Mouse (Mus musculus): ENCODE data around the gene Arhgef7. TPM values are rescaled to one million over a fixed set of nuclear protein-coding genes. Genes with fewer than 3 reads are reported as not detected.

The Arhgef7 gene
- polyA plus RNA-seq, 1 experiment from 2014 or later, result 46.4 TPM

DNA sequence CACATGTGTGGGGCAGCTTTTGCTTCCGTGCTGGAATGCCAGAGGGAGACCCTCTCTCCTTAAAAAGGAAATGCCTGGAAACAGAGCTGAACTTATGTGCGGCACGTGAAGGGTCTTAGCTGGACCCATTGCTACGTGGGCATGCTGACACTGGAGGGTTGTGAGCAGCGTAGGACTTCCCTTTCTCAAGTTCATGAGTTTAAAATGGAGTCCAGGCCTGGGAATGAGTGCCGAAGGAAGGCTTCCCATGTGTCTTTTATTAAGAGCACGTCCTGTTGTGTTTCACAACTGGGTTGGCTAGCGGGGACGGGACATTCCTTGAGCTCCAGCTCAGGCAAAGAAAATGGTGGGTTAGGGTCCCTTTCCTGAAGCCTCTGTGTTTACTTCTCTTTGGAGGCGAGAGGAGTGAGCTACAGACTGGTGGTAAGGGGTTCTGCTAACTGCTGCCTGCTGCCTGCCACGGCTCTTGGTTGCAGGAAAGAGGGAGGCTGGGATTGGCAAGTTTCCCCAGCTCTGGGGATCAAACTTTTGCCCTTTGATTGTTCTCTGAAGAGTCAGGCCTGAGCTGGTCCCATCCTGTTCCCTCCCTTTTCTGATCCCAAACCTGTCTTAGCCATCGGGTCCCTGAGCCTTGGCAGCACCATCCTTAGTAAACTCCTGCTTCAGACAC, 2.9 kb downstream of the Arhgef7 start:
- Histone ChIP-seq H3K4me2 (no peak overlapping the region; the same call in 1 of the 2 replicates), H3K27ac (ENCODE audit: low read depth, low read length) (no peak overlapping the region), H3K4me3 (ENCODE audit: low read depth, low read length) (no peak overlapping the region), H3K36me3 (ENCODE audit: control insufficient read depth, insufficient read depth, low read length) (no peaks in the 10 kb centered on the region), H3K4me1 (ENCODE audit: control insufficient read depth, insufficient read depth, low read length) (peaks cover 5% of the 10 kb centered on the region), H3K9ac (ENCODE audit: low read depth, low read length) (no peak overlapping the region), H3K9me3 (replicated peaks; ENCODE audit: control insufficient read depth, low read length) (no peaks in the 10 kb centered on the region), H3K27me3 (ENCODE audit: control insufficient read depth, insufficient read depth, low read length) (peaks cover 21% of the 10 kb centered on the region)
- WGBS (ENCODE audit: insufficient replicate concordance), result 60% methylated on average over 12 of the region's 12 CpGs
- ATAC-seq (replicated peaks; ENCODE audit: insufficient number of reproducible peaks, low FRiP score, low TSS enrichment), result no peak

DNA sequence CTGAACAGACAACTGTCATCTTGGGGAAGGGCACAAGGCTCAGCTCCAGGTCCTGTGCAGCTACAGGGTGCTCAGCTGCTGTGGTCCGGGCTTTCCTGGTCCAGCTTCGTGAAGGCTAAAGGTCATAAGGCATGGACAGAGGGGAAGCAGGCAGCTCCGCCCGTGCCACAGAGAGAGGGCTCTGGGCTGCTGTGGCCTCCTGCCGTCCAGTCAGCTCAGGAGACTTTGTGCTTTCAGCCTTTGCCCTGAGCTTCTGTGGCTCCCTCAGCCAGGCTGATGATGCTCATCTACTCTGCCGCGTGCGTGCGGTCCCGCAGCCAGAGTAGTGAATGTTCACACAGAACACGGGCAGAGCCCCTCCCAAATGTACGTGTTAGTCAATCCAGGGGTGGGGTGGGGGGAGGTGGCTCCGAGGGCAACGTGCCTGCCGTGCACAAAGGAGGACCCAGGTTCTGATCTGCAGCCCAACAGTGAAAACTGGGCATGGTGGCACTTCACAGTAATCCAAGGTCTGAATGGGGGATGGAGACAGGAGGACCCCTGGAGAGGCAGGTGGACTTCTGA, 8.2 kb downstream of the Arhgef7 start:
- no peak overlapping the region for H3K4me2 ChIP-seq
- no peaks in the 10 kb centered on the region for H3K27me3 ChIP-seq (ENCODE audit: control insufficient read depth, insufficient read depth, low read length)
- WGBS (ENCODE audit: insufficient replicate concordance), result 77% methylated on average over 15 of the region's 15 CpGs
- H3K9me3 ChIP-seq (replicated peaks; ENCODE audit: control insufficient read depth, low read length), result no peaks in the 10 kb centered on the region
- H3K4me1 ChIP-seq (ENCODE audit: control insufficient read depth, insufficient read depth, low read length), result no peaks in the 10 kb centered on the region
- no peak overlapping the region for H3K9ac ChIP-seq (ENCODE audit: low read depth, low read length)
- no peak; the same call in 1 of the 2 replicates for ATAC-seq (replicated peaks; ENCODE audit: insufficient number of reproducible peaks, low FRiP score, low TSS enrichment)
- no peak overlapping the region for H3K4me3 ChIP-seq (ENCODE audit: low read depth, low read length)
- peaks cover 2% of the 10 kb centered on the region; the same call in 1 of the 2 replicates for H3K36me3 ChIP-seq (ENCODE audit: control insufficient read depth, insufficient read depth, low read length)
- no peak overlapping the region for H3K27ac ChIP-seq (ENCODE audit: low read depth, low read length)

DNA sequence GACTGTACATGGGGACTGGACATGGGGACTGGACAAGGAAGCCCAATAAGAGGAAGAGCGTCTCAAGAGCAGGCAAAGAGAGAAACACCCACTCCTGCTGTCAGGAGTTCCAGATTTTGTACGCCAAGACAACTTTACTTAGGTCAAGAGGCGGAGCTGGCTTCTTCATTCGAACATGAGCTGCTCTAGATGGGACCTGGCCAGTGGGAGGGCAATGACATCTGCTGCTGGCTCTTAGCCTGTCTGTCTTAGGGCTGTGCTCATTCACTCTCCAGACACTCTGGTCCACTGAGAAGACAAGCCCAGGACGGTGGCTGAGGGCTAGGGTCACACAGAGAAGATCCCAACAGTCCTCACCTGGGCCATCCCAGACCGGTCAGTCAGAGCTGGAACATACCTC, 9.6 kb downstream of the Arhgef7 start:
- Histone ChIP-seq H3K9me3 (replicated peaks; ENCODE audit: control insufficient read depth, low read length) (no peaks in the 10 kb centered on the region), H3K36me3 (ENCODE audit: control insufficient read depth, insufficient read depth, low read length) (peaks cover 2% of the 10 kb centered on the region; the same call in 1 of the 2 replicates), H3K27me3 (ENCODE audit: control insufficient read depth, insufficient read depth, low read length) (no peaks in the 10 kb centered on the region), H3K4me3 (ENCODE audit: low read depth, low read length) (no peak overlapping the region), H3K9ac (ENCODE audit: low read depth, low read length) (no peak overlapping the region), H3K27ac (ENCODE audit: low read depth, low read length) (no peak overlapping the region), H3K4me2 (no peak overlapping the region), H3K4me1 (ENCODE audit: control insufficient read depth, insufficient read depth, low read length) (0 out of 2 replicates have a peak, but pooled peaks cover 4% of the 10 kb centered on the region)
- WGBS (ENCODE audit: insufficient replicate concordance), result 90% methylated on average over 6 of the region's 6 CpGs
- no peak for ATAC-seq (replicated peaks; ENCODE audit: insufficient number of reproducible peaks, low FRiP score, low TSS enrichment)

- H3K27me3 ChIP-seq (ENCODE audit: control insufficient read depth, insufficient read depth, low read length), result no peaks in the 10 kb centered on the region
- no peak overlapping the region for H3K4me3 ChIP-seq (ENCODE audit: low read depth, low read length)
- H3K4me1 ChIP-seq (ENCODE audit: control insufficient read depth, insufficient read depth, low read length), result peaks cover 11% of the 10 kb centered on the region
- no peak for ATAC-seq (replicated peaks; ENCODE audit: insufficient number of reproducible peaks, low FRiP score, low TSS enrichment)
- no peak overlapping the region for H3K27ac ChIP-seq (ENCODE audit: low read depth, low read length)
- WGBS (ENCODE audit: insufficient replicate concordance), result 70% methylated on average over 5 of the region's 5 CpGs
- peaks cover 2% of the 10 kb centered on the region; the same call in 1 of the 2 replicates for H3K36me3 ChIP-seq (ENCODE audit: control insufficient read depth, insufficient read depth, low read length)
- no peak overlapping the region for H3K4me2 ChIP-seq
- H3K9ac ChIP-seq (ENCODE audit: low read depth, low read length), result no peak overlapping the region
- no peaks in the 10 kb centered on the region for H3K9me3 ChIP-seq (replicated peaks; ENCODE audit: control insufficient read depth, low read length)
Measured at GRCm38 (mm10) chr8:11739082-11739481, 11.6 kb downstream of the Arhgef7 start.

GRCm38 (mm10) chr8:11740857-11741256, 13.3 kb downstream of the Arhgef7 start:
- peaks cover 2% of the 10 kb centered on the region; the same call in 1 of the 2 replicates for H3K36me3 ChIP-seq (ENCODE audit: control insufficient read depth, insufficient read depth, low read length)
- no peak overlapping the region for H3K4me2 ChIP-seq
- H3K4me1 ChIP-seq (ENCODE audit: control insufficient read depth, insufficient read depth, low read length), result peaks cover 11% of the 10 kb centered on the region
- no peak overlapping the region for H3K4me3 ChIP-seq (ENCODE audit: low read depth, low read length)
- WGBS (ENCODE audit: insufficient replicate concordance), result 80% methylated on average over 2 of the region's 2 CpGs
- H3K27ac ChIP-seq (ENCODE audit: low read depth, low read length), result no peak overlapping the region
- ATAC-seq (replicated peaks; ENCODE audit: insufficient number of reproducible peaks, low FRiP score, low TSS enrichment), result no peak
- H3K27me3 ChIP-seq (ENCODE audit: control insufficient read depth, insufficient read depth, low read length), result no peaks in the 10 kb centered on the region
- H3K9me3 ChIP-seq (replicated peaks; ENCODE audit: control insufficient read depth, low read length), result no peaks in the 10 kb centered on the region
- H3K9ac ChIP-seq (ENCODE audit: low read depth, low read length), result no peak overlapping the region

- Histone ChIP-seq H3K36me3 (ENCODE audit: control insufficient read depth, insufficient read depth, low read length) (peaks cover 2% of the 10 kb centered on the region; the same call in 1 of the 2 replicates), H3K9ac (ENCODE audit: low read depth, low read length) (no peak overlapping the region), H3K9me3 (replicated peaks; ENCODE audit: control insufficient read depth, low read length) (no peaks in the 10 kb centered on the region), H3K4me1 (ENCODE audit: control insufficient read depth, insufficient read depth, low read length) (peaks cover 38% of the 10 kb centered on the region), H3K4me3 (ENCODE audit: low read depth, low read length) (no peak overlapping the region), H3K27ac (ENCODE audit: low read depth, low read length) (no peak overlapping the region), H3K4me2 (no peak overlapping the region), H3K27me3 (ENCODE audit: control insufficient read depth, insufficient read depth, low read length) (no peaks in the 10 kb centered on the region)
- 58% methylated on average over 10 of the region's 10 CpGs for WGBS (ENCODE audit: insufficient replicate concordance)
- ATAC-seq (replicated peaks; ENCODE audit: insufficient number of reproducible peaks, low FRiP score, low TSS enrichment), result no peak
Measured at GRCm38 (mm10) chr8:11743580-11743979, 16.1 kb downstream of the Arhgef7 start.

DNA sequence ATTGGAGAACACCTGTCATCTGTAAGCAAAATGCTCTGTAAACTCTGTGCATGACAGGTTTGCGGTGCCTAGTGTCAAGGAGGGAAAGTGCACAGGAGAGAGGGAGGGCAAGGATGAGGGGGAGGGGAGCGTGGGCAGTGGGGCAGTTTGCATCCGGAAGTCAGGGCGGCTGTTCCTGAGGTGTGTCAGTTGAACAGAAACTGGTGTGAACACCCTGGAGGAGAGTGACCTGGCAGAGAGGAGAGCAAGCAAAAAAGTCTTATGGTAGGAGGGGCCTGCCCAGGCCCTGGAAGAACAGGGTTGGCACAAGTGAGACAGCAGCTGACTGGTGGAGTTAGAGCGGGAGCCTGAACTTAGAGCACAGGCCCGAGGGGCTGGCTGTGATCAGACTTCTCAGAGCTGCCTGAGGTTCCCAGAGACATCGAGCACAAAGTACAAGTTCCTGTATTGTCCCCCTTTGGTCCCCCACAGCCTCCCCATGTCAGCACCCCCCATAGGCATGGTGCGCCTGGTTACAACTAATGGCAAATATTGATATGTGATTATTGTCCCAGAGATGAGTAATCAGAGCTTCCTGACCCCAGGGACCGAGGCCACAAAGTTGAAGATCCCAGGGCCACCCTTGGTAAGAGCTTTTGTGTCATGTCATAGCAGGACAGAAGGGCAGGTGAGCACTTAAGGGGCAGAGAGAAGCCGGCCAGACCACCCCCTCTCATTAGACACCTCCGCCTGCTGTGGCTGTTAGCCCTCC, 19.5 kb downstream of the Arhgef7 start:
- WGBS (ENCODE audit: insufficient replicate concordance), result 45% methylated on average over 11 of the region's 11 CpGs
- Histone ChIP-seq H3K4me3 (ENCODE audit: low read depth, low read length) (no peak overlapping the region), H3K4me2 (no peak overlapping the region; the same call in 1 of the 2 replicates), H3K27me3 (ENCODE audit: control insufficient read depth, insufficient read depth, low read length) (no peaks in the 10 kb centered on the region), H3K9me3 (replicated peaks; ENCODE audit: control insufficient read depth, low read length) (no peaks in the 10 kb centered on the region), H3K36me3 (ENCODE audit: control insufficient read depth, insufficient read depth, low read length) (no peaks in the 10 kb centered on the region; the same call in 1 of the 2 replicates), H3K4me1 (ENCODE audit: control insufficient read depth, insufficient read depth, low read length) (peaks cover 51% of the 10 kb centered on the region), H3K9ac (ENCODE audit: low read depth, low read length) (no peak overlapping the region), H3K27ac (ENCODE audit: low read depth, low read length) (peak overlapping the region; percentile 76)
- no peak for ATAC-seq (replicated peaks; ENCODE audit: insufficient number of reproducible peaks, low FRiP score, low TSS enrichment)

DNA sequence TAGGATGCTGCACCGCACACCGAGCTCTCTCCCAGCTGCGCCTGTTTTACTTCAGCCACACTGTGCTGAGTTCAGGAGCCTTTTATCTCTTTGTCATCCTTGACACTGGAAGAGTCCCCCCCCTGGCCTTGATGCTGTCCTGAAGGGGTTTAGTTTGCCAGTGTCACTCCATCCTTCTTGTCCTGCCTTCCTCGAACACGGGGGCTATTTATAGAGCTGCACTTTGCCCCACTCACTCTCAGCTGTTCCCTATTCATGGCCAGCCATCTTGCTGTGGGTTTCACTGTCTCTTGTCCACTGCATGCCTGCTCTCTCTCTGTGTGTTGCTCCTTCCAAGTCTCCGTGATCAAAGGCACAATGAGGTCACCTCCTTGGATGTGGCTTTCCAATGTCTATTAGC, 22.0 kb downstream of the Arhgef7 start:
- Histone ChIP-seq H3K36me3 (ENCODE audit: control insufficient read depth, insufficient read depth, low read length) (no peaks in the 10 kb centered on the region), H3K9ac (ENCODE audit: low read depth, low read length) (no peak overlapping the region), H3K27ac (ENCODE audit: low read depth, low read length) (peak overlapping the region; percentile 77), H3K27me3 (ENCODE audit: control insufficient read depth, insufficient read depth, low read length) (no peaks in the 10 kb centered on the region), H3K4me2 (peak overlapping the region; percentile 22), H3K4me3 (ENCODE audit: low read depth, low read length) (no peak overlapping the region), H3K4me1 (ENCODE audit: control insufficient read depth, insufficient read depth, low read length) (peaks cover 55% of the 10 kb centered on the region), H3K9me3 (replicated peaks; ENCODE audit: control insufficient read depth, low read length) (no peaks in the 10 kb centered on the region)
- WGBS (ENCODE audit: insufficient replicate concordance), result 26% methylated on average over 6 of the region's 6 CpGs
- 0 out of 2 replicates have a peak, but pooled peaks have one; percentile 40 for ATAC-seq (replicated peaks; ENCODE audit: insufficient number of reproducible peaks, low FRiP score, low TSS enrichment)
